Mouse (Mus musculus) heart, postnatal 14 days (tissue): ENCODE measurements around the gene Fam222a. TPM values are rescaled to one million over a fixed set of nuclear protein-coding genes. Genes with fewer than 3 reads are reported as not detected.

Experiments used
- DNase-seq, 2 experiments: peaks; one replicate each; pipeline ENCODE4 v3.0.0; 2021 to 2022
- intact Hi-C: fragments of 180-260 bp; cut with DNase I; formaldehyde crosslinking; loops from one replicate; pipeline ENCODE4 v1.15.1; 2025
- total RNA-seq, 2 experiments: library from RNA; stranded (reverse); gene quantifications; 2 replicates each; pipeline ENCODE4 v1.2.3; 2021

Fam222a gene
- total RNA-seq, 2 experiments from 2014 or later = 3.2 to 5.4 TPM

GRCm38 (mm10) chr5:114647211-114647974 is 79.6 kb downstream of the Fam222a start:
- intact Hi-C loops = no loop called here
- peak in 1 of 2 experiments; percentile 41 for DNase-seq

- intact Hi-C loops = no loop called here
- no peak for DNase-seq
These were observed 81.0 kb downstream of the Fam222a start for GRCm38 (mm10) chr5:114648728-114649311.

GRCm38 (mm10) chr5:114651002-114651401 is 83.2 kb downstream of the Fam222a start:
- intact Hi-C loops = no loop called here
- no peak for DNase-seq

DNA sequence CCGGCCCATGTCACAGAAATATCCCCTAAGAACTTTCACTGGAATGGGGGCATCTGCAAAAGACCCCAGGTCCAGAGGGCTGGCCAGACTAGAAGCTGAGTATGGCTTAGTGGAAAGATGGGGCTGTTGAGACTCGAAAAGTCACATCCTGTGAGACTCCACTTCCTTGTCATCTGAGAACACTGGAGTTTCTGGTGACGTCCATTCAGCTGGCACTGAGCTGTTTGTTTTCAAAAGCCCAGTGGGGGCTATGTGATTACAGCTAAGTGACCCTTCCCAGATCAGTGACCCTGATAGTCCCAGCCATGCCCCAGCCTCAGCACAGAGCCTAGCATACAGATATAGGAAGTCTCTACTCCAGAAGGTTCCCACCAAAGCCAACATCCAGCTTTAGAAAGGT is 83.6 kb downstream of the Fam222a start:
- intact Hi-C loops = no loop called here
- DNase-seq = no peak

DNA sequence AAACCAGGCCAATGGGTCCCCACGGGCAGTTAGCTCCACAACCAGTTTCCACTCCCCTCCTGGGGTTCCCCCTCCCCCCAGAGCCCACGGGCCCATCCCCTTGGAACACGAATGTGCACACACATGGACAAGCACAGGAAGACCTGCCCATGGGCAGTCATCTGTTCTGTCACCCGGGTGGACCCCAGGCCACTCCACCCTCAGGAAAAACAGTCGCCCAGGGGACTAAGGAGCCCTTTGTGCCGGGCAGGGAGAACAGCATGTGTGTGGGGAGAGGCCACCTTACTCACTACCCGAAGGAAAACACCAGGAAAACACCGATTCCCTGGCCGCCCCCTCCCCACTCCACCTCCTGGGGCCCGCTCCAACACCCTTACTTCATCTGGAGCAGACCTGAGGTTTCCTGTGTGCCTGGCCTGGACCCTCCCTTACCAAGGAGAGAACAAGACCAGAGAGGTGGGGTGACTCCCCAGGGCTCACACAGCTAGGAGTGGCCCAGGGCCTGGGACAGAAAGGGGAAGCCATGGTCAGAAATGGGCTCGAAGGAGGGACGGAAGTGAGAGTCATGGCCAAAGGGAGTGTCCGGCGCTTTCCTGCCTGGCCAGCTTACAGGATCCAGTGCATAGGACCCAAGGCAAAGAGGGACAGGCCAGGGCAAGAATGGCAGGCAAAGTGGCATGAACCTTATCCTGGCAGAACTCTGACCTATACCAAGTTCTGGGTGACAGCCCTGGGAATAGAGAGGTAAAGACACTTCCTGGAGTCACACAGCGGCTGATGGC is 86.0 kb downstream of the Fam222a start:
- DNase-seq = peak; percentile 48 to 52
- intact Hi-C loops = no loop called here

GRCm38 (mm10) chr5:114655721-114656120 is 87.9 kb downstream of the Fam222a start:
- intact Hi-C loops = no loop called here
- no peak for DNase-seq

DNA sequence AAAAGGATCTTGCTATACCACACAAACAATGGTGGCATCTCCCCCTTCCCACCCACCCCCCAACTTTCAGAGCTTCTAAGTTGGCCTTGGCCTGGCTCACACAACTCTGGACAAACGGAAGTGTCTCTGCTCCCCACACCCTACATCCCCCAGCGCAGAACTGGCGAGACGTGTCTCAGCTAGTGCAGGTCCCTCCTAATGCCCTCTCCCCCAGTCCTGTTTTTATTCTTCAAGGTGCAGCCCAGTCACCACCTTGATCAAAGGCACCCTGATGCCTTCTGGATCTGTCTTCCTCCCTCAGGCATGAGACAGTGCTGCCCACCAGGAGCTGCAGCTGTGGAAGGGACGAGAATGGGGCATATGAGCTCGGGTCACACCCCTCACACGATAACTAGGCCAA is 88.5 kb downstream of the Fam222a start:
- intact Hi-C loops = no loop called here
- DNase-seq = no peak

DNA sequence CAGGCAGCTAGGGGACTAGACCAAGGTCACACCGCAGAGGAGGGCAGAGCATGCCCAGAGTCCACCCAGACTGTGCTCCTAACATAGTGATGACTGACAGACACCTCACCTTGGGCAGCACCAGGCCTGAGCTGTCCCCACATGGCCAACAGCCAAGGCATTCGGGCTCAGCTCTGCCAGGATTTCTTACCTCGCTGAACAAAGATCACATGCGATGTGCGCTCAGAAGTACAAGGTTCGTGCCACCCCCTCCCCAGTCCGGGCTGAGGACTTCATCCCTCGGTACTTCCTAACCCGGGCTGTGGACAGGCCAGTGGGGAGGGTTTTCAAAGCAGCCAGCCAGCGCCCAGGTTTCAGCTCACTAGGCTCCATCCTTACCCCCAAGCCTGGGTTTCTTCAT is 89.6 kb downstream of the Fam222a start:
- intact Hi-C loops = no loop called here
- no peak for DNase-seq

DNA sequence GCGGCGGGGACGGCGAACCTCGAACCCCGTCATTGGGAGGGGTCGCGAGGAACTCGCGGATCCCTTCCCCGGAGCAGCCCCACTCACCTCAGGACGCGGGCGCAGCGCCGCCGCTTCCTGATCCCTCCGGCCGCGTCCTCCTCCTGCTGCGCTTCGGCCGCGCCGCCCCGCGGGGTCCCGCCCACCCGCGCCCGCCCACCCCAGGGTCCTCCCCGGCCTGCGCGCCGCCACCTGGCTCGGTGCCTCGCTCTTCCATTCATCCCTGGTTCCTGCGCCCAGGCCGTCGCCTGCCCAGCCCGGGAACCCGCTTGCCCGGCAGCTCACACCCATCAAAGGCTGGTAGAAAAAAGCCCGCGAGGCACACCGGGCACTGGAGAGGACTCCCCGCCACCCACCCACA is 90.4 kb downstream of the Fam222a start, which contains the start of gene Trpv4:
Gene Trpv4, minus strand, starts transcription at position 167 of the 400 bp plus-strand sequence.
- peak; percentile 52 to 58 for DNase-seq
- intact Hi-C loops = no loop called here

DNA sequence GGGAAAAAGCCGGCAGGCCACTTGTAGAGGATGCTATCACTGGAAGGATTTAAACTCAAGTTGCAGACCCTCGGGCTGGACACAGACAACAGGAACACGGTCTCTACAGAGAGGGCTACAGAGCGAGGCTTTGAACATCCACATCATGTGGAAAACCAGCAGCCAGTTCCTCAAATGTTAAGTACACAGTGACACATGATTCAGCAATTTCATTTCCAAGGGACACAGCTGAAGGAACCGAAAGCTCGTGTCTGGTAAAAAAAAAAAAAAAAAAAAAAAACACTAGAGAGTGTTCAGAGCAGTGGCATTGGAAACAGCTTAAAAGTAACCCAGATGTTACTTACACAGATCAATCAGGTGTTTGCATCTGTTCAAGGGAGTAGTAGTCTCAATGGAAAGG is 93.2 kb downstream of the Fam222a start:
- DNase-seq = no peak
- intact Hi-C loops = no loop called here

Other genes with a start within 250 kb of the Fam222a start
- gene Kctd10, start 187.5 kb upstream of the Fam222a start, total RNA-seq = 10 to 100 TPM; 61.2 to 63.1 TPM
- 10 to 100 TPM; 67.5 to 67.7 TPM for gene Ube3b, start 187.4 kb upstream of the Fam222a start, total RNA-seq
- gene Mmab, start 124.0 kb upstream of the Fam222a start, total RNA-seq = 10 to 100 TPM; 11.0 to 11.3 TPM
- 10 to 100 TPM in 1 of 2 experiments, 1 to 10 TPM in 1; 9.9 to 11.7 TPM for gene Mvk, start 123.7 kb upstream of the Fam222a start, total RNA-seq
- 1 to 10 TPM; 5.8 to 5.9 TPM for gene Trpv4, start 90.4 kb downstream of the Fam222a start, total RNA-seq
- 10 to 100 TPM; 17.1 to 18.8 TPM for gene Gltp, start 123.0 kb downstream of the Fam222a start, total RNA-seq
- gene Tchp, start 139.7 kb downstream of the Fam222a start, total RNA-seq = 1 to 10 TPM; 4.7 to 5.3 TPM
- gene Ankrd13a, start 206.7 kb downstream of the Fam222a start, total RNA-seq = 10 to 100 TPM; 45.7 to 46.5 TPM
- gene Git2, start 207.5 kb downstream of the Fam222a start, total RNA-seq = 10 to 100 TPM; 42.4 to 44.8 TPM